Mouse (Mus musculus): ENCODE measurements around the gene Vsx1. TPM values are rescaled to one million over a fixed set of nuclear protein-coding genes. Genes with fewer than 3 reads are reported as not detected.

Gene Vsx1
- polyA plus RNA-seq (2012; rRNA removed): not detected in 2 replicates
- polyA plus RNA-seq (2014; fragmentation: Nextera tagmentation; extraction: Ambion mirVana): not detected in 2 replicates

DNA sequence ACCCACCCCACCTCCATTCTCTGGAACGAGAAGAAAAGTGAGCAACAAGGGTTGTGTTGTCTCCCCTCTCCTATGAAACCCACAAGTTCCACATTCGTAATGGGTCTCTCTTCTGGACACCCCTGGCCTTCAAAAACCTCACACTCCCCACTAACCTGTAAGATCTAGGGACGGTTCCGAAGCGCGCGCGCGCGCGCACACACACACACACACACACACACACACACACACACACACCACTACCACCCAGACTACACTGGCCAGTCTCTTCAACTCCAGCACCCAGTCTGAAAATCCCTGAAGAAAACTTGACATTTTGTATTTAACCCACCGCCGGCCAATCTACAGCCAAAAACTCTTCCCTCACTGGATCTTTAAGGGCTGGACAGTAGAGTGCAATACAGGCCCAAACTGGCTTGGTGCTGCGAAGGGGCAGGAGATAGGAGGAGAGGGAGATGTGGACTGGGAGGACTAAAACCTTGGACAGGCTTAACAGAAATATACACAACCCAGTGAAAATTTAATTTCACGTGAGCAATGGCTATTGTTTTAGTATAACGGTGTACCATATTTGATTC, at the start of gene Vsx1:
Gene Vsx1, minus strand, starts transcription at position 138 of the 578 bp plus-strand sequence.
- H3K36me3 ChIP-seq (replicated peaks; ENCODE audit: control insufficient read depth, insufficient read depth, low read depth): no peaks in the 10 kb centered on the region
- 43% methylated on average over 16 of the region's 16 CpGs for WGBS (ENCODE audit: insufficient replicate concordance)
- no peak within 1 kb of the TSS for H3K27ac ChIP-seq
- no peak for TF ChIP-seq EP300 (IDR thresholded peaks at IDR 0.05; ENCODE audit: low read depth)
- TF ChIP-seq CTCF (IDR thresholded peaks at IDR 0.05; ENCODE audit: low read depth): no peak
- no peak for DNase-seq (ENCODE audit: low read depth in 3 of 3, low spot score in 3 of 3)
- no peak within 1 kb of the TSS for H3K4me3 ChIP-seq (ENCODE audit: insufficient read depth in 1 of 2, low read depth in 2 of 2, low read length in 2 of 2)
- no peak within 1 kb of the TSS for H3K4me2 ChIP-seq (ENCODE audit: low read depth)
- no peak for ATAC-seq (ENCODE audit: insufficient read depth)
- no peaks in the 10 kb centered on the region for H3K9me3 ChIP-seq (ENCODE audit: control insufficient read depth, low read length)
- no peaks in the 10 kb centered on the region for H3K4me1 ChIP-seq (replicated peaks; ENCODE audit: control insufficient read depth in 2 of 2, insufficient read depth in 2 of 2, low read length in 1 of 2)
- H3K27me3 ChIP-seq (ENCODE audit: control insufficient read depth, insufficient read depth, low read length): peaks cover 46% of the 10 kb centered on the region
- H3K9ac ChIP-seq (replicated peaks): no peak within 1 kb of the TSS

DNA sequence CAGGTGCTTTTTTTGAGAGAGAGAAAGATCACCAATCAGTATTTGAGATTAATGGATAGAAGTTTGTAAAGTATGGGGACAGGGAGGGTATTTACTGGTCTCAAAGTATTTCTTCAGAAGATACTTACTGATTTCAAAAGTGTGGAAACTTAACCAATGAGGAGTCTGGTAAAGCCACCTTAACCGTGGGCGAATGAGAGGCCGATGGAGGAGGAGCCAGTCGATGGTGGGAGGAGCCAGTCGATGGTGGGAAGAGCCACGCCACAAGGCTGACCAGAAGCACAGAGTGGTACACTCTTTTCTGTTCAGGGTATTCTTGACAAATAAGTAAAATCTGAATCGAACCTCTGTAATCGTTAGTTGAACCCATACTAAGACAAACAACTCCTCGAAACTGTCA, 48.7 kb upstream of the Vsx1 start:
- TF ChIP-seq CTCF (IDR thresholded peaks at IDR 0.05; ENCODE audit: low read depth) (no peak), EP300 (IDR thresholded peaks at IDR 0.05; ENCODE audit: low read depth) (no peak)
- 54% methylated on average over 9 of the region's 9 CpGs for WGBS (ENCODE audit: insufficient replicate concordance)
- Histone ChIP-seq H3K4me2 (ENCODE audit: low read depth) (no peak overlapping the region), H3K4me1 (replicated peaks; ENCODE audit: control insufficient read depth in 2 of 2, insufficient read depth in 2 of 2, low read length in 1 of 2) (no peaks in the 10 kb centered on the region), H3K27ac (no peak overlapping the region), H3K36me3 (replicated peaks; ENCODE audit: control insufficient read depth, insufficient read depth, low read depth) (no peaks in the 10 kb centered on the region), H3K9me3 (ENCODE audit: control insufficient read depth, low read length) (no peaks in the 10 kb centered on the region), H3K27me3 (ENCODE audit: control insufficient read depth, insufficient read depth, low read length) (no peaks in the 10 kb centered on the region), H3K4me3 (ENCODE audit: insufficient read depth in 1 of 2, low read depth in 2 of 2, low read length in 2 of 2) (no peak overlapping the region), H3K9ac (replicated peaks) (no peak overlapping the region)
- ATAC-seq (ENCODE audit: insufficient read depth) (no peak), DNase-seq (ENCODE audit: low read depth in 3 of 3, low spot score in 3 of 3) (no peak)

DNA sequence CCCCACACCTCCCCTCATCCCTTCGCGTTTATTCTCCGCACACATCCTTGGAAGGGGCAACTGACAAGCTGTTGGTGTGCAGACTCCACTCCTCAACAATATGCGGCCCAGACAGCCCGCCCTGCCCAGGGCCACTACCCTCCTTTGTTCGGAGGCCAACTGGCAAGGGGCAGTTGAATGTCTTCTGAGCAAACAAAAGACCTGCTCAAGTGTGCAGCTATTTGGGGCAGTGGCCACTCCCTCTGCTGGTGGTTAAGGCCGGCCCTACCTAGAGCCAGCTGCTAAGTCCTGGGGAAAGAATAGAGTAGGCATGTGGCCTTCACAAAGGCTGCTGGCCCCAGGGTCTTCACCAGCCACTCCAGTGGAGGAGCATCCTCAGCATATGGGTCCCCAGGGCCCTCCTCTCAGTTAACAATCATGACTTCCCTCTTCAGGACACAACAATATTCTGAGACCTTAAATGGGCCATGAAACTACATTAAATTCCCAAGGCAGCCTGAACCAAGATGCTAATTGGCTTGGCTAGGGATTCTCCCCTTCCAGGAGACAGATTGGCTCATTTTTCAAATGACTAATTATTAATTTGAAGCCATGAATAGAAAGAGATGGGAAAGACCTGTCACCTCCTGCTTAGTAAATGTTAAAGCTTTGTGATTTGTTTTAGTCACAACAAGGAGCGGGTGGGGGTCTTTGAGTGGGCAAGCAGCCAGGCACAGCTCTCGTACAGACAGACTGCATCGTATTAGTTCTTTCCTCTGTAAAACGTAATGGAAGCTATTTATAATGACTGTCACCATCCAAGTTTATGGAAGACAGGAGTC, 46.8 kb upstream of the Vsx1 start:
- Histone ChIP-seq H3K27me3 (ENCODE audit: control insufficient read depth, insufficient read depth, low read length) (no peaks in the 10 kb centered on the region), H3K4me1 (replicated peaks; ENCODE audit: control insufficient read depth in 2 of 2, insufficient read depth in 2 of 2, low read length in 1 of 2) (no peaks in the 10 kb centered on the region), H3K9ac (replicated peaks) (no peak overlapping the region), H3K36me3 (replicated peaks; ENCODE audit: control insufficient read depth, insufficient read depth, low read depth) (no peaks in the 10 kb centered on the region), H3K4me2 (ENCODE audit: low read depth) (no peak overlapping the region), H3K4me3 (ENCODE audit: insufficient read depth in 1 of 2, low read depth in 2 of 2, low read length in 2 of 2) (no peak overlapping the region), H3K9me3 (ENCODE audit: control insufficient read depth, low read length) (no peaks in the 10 kb centered on the region), H3K27ac (no peak overlapping the region)
- ATAC-seq (ENCODE audit: insufficient read depth): no peak
- no peak for TF ChIP-seq EP300 (IDR thresholded peaks at IDR 0.05; ENCODE audit: low read depth)
- no peak for TF ChIP-seq CTCF (IDR thresholded peaks at IDR 0.05; ENCODE audit: low read depth)
- DNase-seq (ENCODE audit: low read depth in 3 of 3, low spot score in 3 of 3): no peak
- WGBS (ENCODE audit: insufficient replicate concordance): 63% methylated on average over 11 of the region's 11 CpGs

GRCm38 (mm10) chr2:150712167-150712674, 23.1 kb upstream of the Vsx1 start:
- H3K27me3 ChIP-seq (ENCODE audit: control insufficient read depth, insufficient read depth, low read length): no peaks in the 10 kb centered on the region
- 59% methylated on average over 4 of the region's 4 CpGs for WGBS (ENCODE audit: insufficient replicate concordance)
- H3K27ac ChIP-seq: no peak overlapping the region
- DNase-seq (ENCODE audit: low read depth in 3 of 3, low spot score in 3 of 3): no peak
- no peak overlapping the region for H3K4me3 ChIP-seq (ENCODE audit: insufficient read depth in 1 of 2, low read depth in 2 of 2, low read length in 2 of 2)
- no peaks in the 10 kb centered on the region for H3K4me1 ChIP-seq (replicated peaks; ENCODE audit: control insufficient read depth in 2 of 2, insufficient read depth in 2 of 2, low read length in 1 of 2)
- H3K4me2 ChIP-seq (ENCODE audit: low read depth): no peak overlapping the region
- no peaks in the 10 kb centered on the region for H3K36me3 ChIP-seq (replicated peaks; ENCODE audit: control insufficient read depth, insufficient read depth, low read depth)
- H3K9ac ChIP-seq (replicated peaks): no peak overlapping the region
- no peaks in the 10 kb centered on the region for H3K9me3 ChIP-seq (ENCODE audit: control insufficient read depth, low read length)
- ATAC-seq (ENCODE audit: insufficient read depth): no peak
- TF ChIP-seq CTCF (IDR thresholded peaks at IDR 0.05; ENCODE audit: low read depth) (no peak), EP300 (IDR thresholded peaks at IDR 0.05; ENCODE audit: low read depth) (no peak)

GRCm38 (mm10) chr2:150691481-150692170, 2.5 kb upstream of the Vsx1 start:
- H3K9me3 ChIP-seq (ENCODE audit: control insufficient read depth, low read length): no peaks in the 10 kb centered on the region

More at GRCm38 (mm10) chr2:150691481-150692170, 2.5 kb upstream of the Vsx1 start:
- Histone ChIP-seq H3K4me1 (replicated peaks; ENCODE audit: control insufficient read depth in 2 of 2, insufficient read depth in 2 of 2, low read length in 1 of 2) (no peaks in the 10 kb centered on the region), H3K4me3 (ENCODE audit: insufficient read depth in 1 of 2, low read depth in 2 of 2, low read length in 2 of 2) (no peak overlapping the region), H3K4me2 (ENCODE audit: low read depth) (no peak overlapping the region), H3K27ac (no peak overlapping the region), H3K27me3 (ENCODE audit: control insufficient read depth, insufficient read depth, low read length) (peaks cover 40% of the 10 kb centered on the region), H3K36me3 (replicated peaks; ENCODE audit: control insufficient read depth, insufficient read depth, low read depth) (no peaks in the 10 kb centered on the region), H3K9ac (replicated peaks) (no peak overlapping the region)
- WGBS (ENCODE audit: insufficient replicate concordance): 61% methylated on average over 6 of the region's 6 CpGs
- ATAC-seq (ENCODE audit: insufficient read depth): no peak
- TF ChIP-seq CTCF (IDR thresholded peaks at IDR 0.05; ENCODE audit: low read depth) (no peak), EP300 (IDR thresholded peaks at IDR 0.05; ENCODE audit: low read depth) (no peak)
- no peak for DNase-seq (ENCODE audit: low read depth in 3 of 3, low spot score in 3 of 3)

All from liver, embryonic 14.5 days (tissue).